Comparison of ENCODE assay signal across 20 mouse cellular contexts in genomic region chr4:115775056-115775455, GRCm38 (mm10). TPM values are rescaled to one million over a fixed set of nuclear protein-coding genes. Genes with fewer than 3 reads are reported as not detected.
"Had no signal": no experiment of that assay in that cellular context is flagged by ENCODE, and none has a peak within 500 bp of the region (broad histone marks: within the 10 kb centered on the region; RNA-seq: fewer than 3 reads in every experiment).

No protein-coding gene starts in this region.

- ATAC-seq: liver, postnatal 0 days; lung, postnatal 0 days; midbrain, embryonic 13.5 days; midbrain, embryonic 15.5 days had no signal

- H3K27me3 ChIP-seq: lung, embryonic 15.5 days; megakaryocyte, embryonic 14.5 days; midbrain, embryonic 13.5 days; midbrain, embryonic 15.5 days; neural tube, embryonic 12.5 days; stomach, embryonic 15.5 days had no signal

- H3K9me3 ChIP-seq: lung, embryonic 15.5 days; megakaryocyte, embryonic 14.5 days; midbrain, embryonic 13.5 days; midbrain, embryonic 15.5 days; neural tube, embryonic 12.5 days; stomach, embryonic 15.5 days had no signal

- H3K4me2 ChIP-seq: lung, embryonic 15.5 days; midbrain, embryonic 11.5 days; midbrain, embryonic 13.5 days; midbrain, embryonic 15.5 days; neural tube, embryonic 12.5 days; stomach, embryonic 15.5 days had no signal

- H3K27ac ChIP-seq: lung, embryonic 15.5 days; macrophage; midbrain, embryonic 13.5 days; midbrain, embryonic 15.5 days; neural tube, embryonic 12.5 days; stomach, embryonic 15.5 days; stomach, postnatal 0 days had no signal

- DNase-seq: lung, adult 2 months; lung, postnatal 14 days; lung, postnatal 36 days; right cerebral cortex, postnatal 14 days; thymus, adult 2 months; thymus, postnatal 25 days; thymus, postnatal 4 days had no signal

- H3K4me3 ChIP-seq: lung, embryonic 15.5 days; megakaryocyte, embryonic 14.5 days; midbrain, embryonic 13.5 days; midbrain, embryonic 15.5 days; neural tube, embryonic 12.5 days; stomach, embryonic 15.5 days had no signal

- H3K4me1 ChIP-seq: lung, embryonic 15.5 days; midbrain, embryonic 13.5 days; midbrain, embryonic 15.5 days; neural tube, embryonic 12.5 days; stomach, embryonic 15.5 days had no signal

- H3K9ac ChIP-seq: liver, postnatal 0 days; lung, embryonic 15.5 days; midbrain, embryonic 13.5 days; midbrain, embryonic 15.5 days; neural tube, embryonic 12.5 days; stomach, embryonic 15.5 days had no signal

RNA-seq across cellular contexts. Expression of gene Tex38, which starts 5.8 kb away (rescaled TPM):
- total RNA-seq: megakaryocyte progenitor cell, adult 5-6 weeks; monocyte, adult 5-6 weeks had no signal
- polyA plus RNA-seq: macrophage; midbrain, embryonic 11.5 days had no signal
